Mouse (Mus musculus): ENCODE data around the gene Ceacam14. TPM values are rescaled to one million over a fixed set of nuclear protein-coding genes. Genes with fewer than 3 reads are reported as not detected.

The Ceacam14 gene
- not detected in 2 replicates for polyA plus RNA-seq (2012; rRNA removed)

DNA sequence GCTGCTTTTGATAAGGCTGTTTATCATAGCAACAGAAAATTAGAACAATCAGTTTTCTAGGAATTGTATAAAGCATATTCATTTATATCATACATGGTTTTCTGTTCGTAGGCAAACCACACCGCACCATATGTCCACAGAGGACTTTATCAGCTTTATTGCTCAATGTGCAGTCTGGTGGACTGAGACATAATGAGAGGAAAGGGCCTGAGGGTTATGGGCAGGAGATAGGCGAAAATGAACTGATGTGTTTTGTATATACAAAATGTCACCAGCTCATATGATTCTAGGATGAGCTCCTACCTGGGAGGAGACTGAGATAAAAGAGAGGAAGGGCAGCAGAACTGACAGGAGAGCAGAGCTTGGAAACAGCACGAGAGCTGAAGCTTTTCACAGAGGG is at the start of gene Ceacam14:
Ceacam14 (plus strand) TSS at position 301 of the 400 bp plus-strand sequence.

Other genes starting within 250 kb of the Ceacam14 start
- gene Ceacam5, start 99.4 kb upstream of the Ceacam14 start, polyA plus RNA-seq (2012; rRNA removed): not detected in 2 replicates
- not detected in 2 replicates for gene Gm5155, start 59.1 kb downstream of the Ceacam14 start, polyA plus RNA-seq (2012; rRNA removed)
- not detected in 2 replicates for gene Ceacam11, start 159.5 kb downstream of the Ceacam14 start, polyA plus RNA-seq (2012; rRNA removed)
- gene Ceacam13, start 197.3 kb downstream of the Ceacam14 start, polyA plus RNA-seq (2012; rRNA removed): not detected in 2 replicates